Mouse (Mus musculus): ENCODE measurements around the gene Erc1. TPM values are rescaled to one million over a fixed set of nuclear protein-coding genes. Genes with fewer than 3 reads are reported as not detected.

The Erc1 gene
- polyA plus RNA-seq, 2 experiments = 1.8 to 3.6 TPM

- Histone ChIP-seq H3K4me3 (ENCODE audit: insufficient read depth in 1 of 2, low read depth in 2 of 2, low read length in 2 of 2) (no peak overlapping the region), H3K9me3 (ENCODE audit: control insufficient read depth, low read length) (no peaks in the 10 kb centered on the region), H3K36me3 (replicated peaks; ENCODE audit: control insufficient read depth, insufficient read depth, low read depth) (no peaks in the 10 kb centered on the region), H3K27ac (no peak overlapping the region), H3K27me3 (ENCODE audit: control insufficient read depth, insufficient read depth, low read length) (no peaks in the 10 kb centered on the region), H3K4me1 (replicated peaks; ENCODE audit: control insufficient read depth in 2 of 2, insufficient read depth in 2 of 2, low read length in 1 of 2) (no peaks in the 10 kb centered on the region; a peak in 1 of 4 replicates), H3K4me2 (ENCODE audit: low read depth) (no peak overlapping the region), H3K9ac (replicated peaks) (no peak overlapping the region)
- 87% methylated on average over 7 of the region's 7 CpGs for WGBS (ENCODE audit: insufficient replicate concordance)
- TF ChIP-seq EP300 (IDR thresholded peaks at IDR 0.05; ENCODE audit: low read depth) (no peak), CTCF (IDR thresholded peaks at IDR 0.05; ENCODE audit: low read depth) (no peak)
- DNase-seq (ENCODE audit: low read depth in 3 of 3, low spot score in 3 of 3) (no peak), ATAC-seq (ENCODE audit: insufficient read depth) (no peak)
These were observed 173.2 kb downstream of the Erc1 start for GRCm38 (mm10) chr6:119674811-119675209.

DNA sequence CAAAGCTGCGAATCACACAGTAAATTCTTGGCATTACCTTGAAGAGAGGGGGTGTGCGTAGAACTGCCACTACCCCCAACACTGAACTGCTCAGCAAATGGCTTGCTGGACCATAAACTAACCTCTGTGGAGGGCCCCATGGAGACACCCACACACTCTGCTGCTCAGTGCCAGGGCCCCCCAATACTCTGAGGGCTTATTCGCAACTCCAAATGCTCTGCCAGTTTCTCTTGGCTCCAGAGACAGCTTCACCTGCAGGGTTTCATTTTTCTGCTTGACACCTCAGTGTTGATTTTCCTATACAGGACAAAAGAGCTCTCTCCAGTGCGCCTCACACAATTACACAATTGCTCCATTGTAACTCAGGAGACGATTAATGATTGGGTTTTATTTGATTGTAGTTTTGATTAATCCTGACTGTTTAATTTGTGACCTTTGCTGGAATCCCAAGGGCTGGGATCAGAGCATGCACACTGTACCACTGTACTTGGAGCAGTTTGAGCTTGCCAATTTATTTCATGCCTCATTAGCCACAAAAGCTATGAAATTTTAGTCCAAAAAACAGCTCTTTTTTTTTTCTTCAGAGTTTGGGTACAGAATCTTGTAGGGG, 173.7 kb downstream of the Erc1 start:
- no peak overlapping the region for H3K27ac ChIP-seq
- no peaks in the 10 kb centered on the region for H3K36me3 ChIP-seq (replicated peaks; ENCODE audit: control insufficient read depth, insufficient read depth, low read depth)
- no peak for ATAC-seq (ENCODE audit: insufficient read depth)
- no peak overlapping the region for H3K9ac ChIP-seq (replicated peaks)
- WGBS (ENCODE audit: insufficient replicate concordance) = 73% methylated on average over 5 of the region's 5 CpGs
- no peak overlapping the region for H3K4me2 ChIP-seq (ENCODE audit: low read depth)
- H3K4me3 ChIP-seq (ENCODE audit: insufficient read depth in 1 of 2, low read depth in 2 of 2, low read length in 2 of 2) = no peak overlapping the region
- H3K27me3 ChIP-seq (ENCODE audit: control insufficient read depth, insufficient read depth, low read length) = no peaks in the 10 kb centered on the region
- H3K4me1 ChIP-seq (replicated peaks; ENCODE audit: control insufficient read depth in 2 of 2, insufficient read depth in 2 of 2, low read length in 1 of 2) = no peaks in the 10 kb centered on the region; a peak in 1 of 4 replicates
- DNase-seq (ENCODE audit: low read depth in 3 of 3, low spot score in 3 of 3) = no peak
- H3K9me3 ChIP-seq (ENCODE audit: control insufficient read depth, low read length) = no peaks in the 10 kb centered on the region
- no peak for TF ChIP-seq EP300 (IDR thresholded peaks at IDR 0.05; ENCODE audit: low read depth)
- TF ChIP-seq CTCF (IDR thresholded peaks at IDR 0.05; ENCODE audit: low read depth) = no peak

GRCm38 (mm10) chr6:119669746-119670145, 178.2 kb downstream of the Erc1 start:
- no peak overlapping the region for H3K4me2 ChIP-seq (ENCODE audit: low read depth)
- no peak overlapping the region for H3K9ac ChIP-seq (replicated peaks)
- H3K27me3 ChIP-seq (ENCODE audit: control insufficient read depth, insufficient read depth, low read length) = no peaks in the 10 kb centered on the region
- DNase-seq (ENCODE audit: low read depth in 3 of 3, low spot score in 3 of 3) (no peak), ATAC-seq (ENCODE audit: insufficient read depth) (no peak)
- no peak overlapping the region for H3K4me3 ChIP-seq (ENCODE audit: insufficient read depth in 1 of 2, low read depth in 2 of 2, low read length in 2 of 2)
- no peaks in the 10 kb centered on the region for H3K9me3 ChIP-seq (ENCODE audit: control insufficient read depth, low read length)
- TF ChIP-seq CTCF (IDR thresholded peaks at IDR 0.05; ENCODE audit: low read depth) = no peak
- TF ChIP-seq EP300 (IDR thresholded peaks at IDR 0.05; ENCODE audit: low read depth) = no peak
- 61% methylated on average over 3 of the region's 3 CpGs for WGBS (ENCODE audit: insufficient replicate concordance)
- no peaks in the 10 kb centered on the region; a peak in 1 of 4 replicates for H3K4me1 ChIP-seq (replicated peaks; ENCODE audit: control insufficient read depth in 2 of 2, insufficient read depth in 2 of 2, low read length in 1 of 2)
- no peak overlapping the region for H3K27ac ChIP-seq
- no peaks in the 10 kb centered on the region for H3K36me3 ChIP-seq (replicated peaks; ENCODE audit: control insufficient read depth, insufficient read depth, low read depth)

- Histone ChIP-seq H3K4me3 (ENCODE audit: insufficient read depth in 1 of 2, low read depth in 2 of 2, low read length in 2 of 2) (no peak overlapping the region), H3K4me2 (ENCODE audit: low read depth) (no peak overlapping the region), H3K27ac (no peak overlapping the region), H3K9ac (replicated peaks) (no peak overlapping the region), H3K27me3 (ENCODE audit: control insufficient read depth, insufficient read depth, low read length) (no peaks in the 10 kb centered on the region), H3K9me3 (ENCODE audit: control insufficient read depth, low read length) (no peaks in the 10 kb centered on the region), H3K36me3 (replicated peaks; ENCODE audit: control insufficient read depth, insufficient read depth, low read depth) (no peaks in the 10 kb centered on the region), H3K4me1 (replicated peaks; ENCODE audit: control insufficient read depth in 2 of 2, insufficient read depth in 2 of 2, low read length in 1 of 2) (no peaks in the 10 kb centered on the region)
- 62% methylated on average over 2 of the region's 2 CpGs for WGBS (ENCODE audit: insufficient replicate concordance)
- TF ChIP-seq CTCF (IDR thresholded peaks at IDR 0.05; ENCODE audit: low read depth) = no peak
- TF ChIP-seq EP300 (IDR thresholded peaks at IDR 0.05; ENCODE audit: low read depth) = no peak
- DNase-seq (ENCODE audit: low read depth in 3 of 3, low spot score in 3 of 3) (no peak), ATAC-seq (ENCODE audit: insufficient read depth) (no peak)
These were observed 185.0 kb downstream of the Erc1 start for GRCm38 (mm10) chr6:119662936-119663335.

DNA sequence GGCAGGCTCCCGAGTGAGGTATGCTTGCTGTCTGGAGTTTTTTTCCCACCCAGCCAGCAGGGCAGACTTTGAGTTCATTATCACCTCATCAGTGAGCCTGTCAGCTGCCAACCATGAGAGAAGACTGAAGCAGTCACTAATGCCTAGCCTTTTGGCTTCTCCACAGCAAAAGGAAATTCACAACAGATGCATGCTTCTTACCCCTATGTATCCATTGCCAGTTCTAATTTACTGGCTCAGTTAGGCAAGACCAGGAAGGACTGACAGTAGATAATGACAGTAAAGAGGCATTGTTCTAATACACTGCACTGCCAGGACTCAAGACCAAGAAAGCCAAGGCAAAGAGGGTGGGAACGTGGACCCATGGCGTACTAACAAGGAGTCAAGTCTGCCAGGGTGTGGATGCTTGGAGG, 186.9 kb downstream of the Erc1 start:
- no peak for ATAC-seq (ENCODE audit: insufficient read depth)
- Histone ChIP-seq H3K9me3 (ENCODE audit: control insufficient read depth, low read length) (no peaks in the 10 kb centered on the region), H3K9ac (replicated peaks) (no peak overlapping the region), H3K4me3 (ENCODE audit: insufficient read depth in 1 of 2, low read depth in 2 of 2, low read length in 2 of 2) (no peak overlapping the region), H3K27me3 (ENCODE audit: control insufficient read depth, insufficient read depth, low read length) (no peaks in the 10 kb centered on the region), H3K27ac (no peak overlapping the region), H3K36me3 (replicated peaks; ENCODE audit: control insufficient read depth, insufficient read depth, low read depth) (no peaks in the 10 kb centered on the region), H3K4me2 (ENCODE audit: low read depth) (no peak overlapping the region), H3K4me1 (replicated peaks; ENCODE audit: control insufficient read depth in 2 of 2, insufficient read depth in 2 of 2, low read length in 1 of 2) (no peaks in the 10 kb centered on the region)
- no peak for DNase-seq (ENCODE audit: low read depth in 3 of 3, low spot score in 3 of 3)
- TF ChIP-seq CTCF (IDR thresholded peaks at IDR 0.05; ENCODE audit: low read depth) = no peak
- TF ChIP-seq EP300 (IDR thresholded peaks at IDR 0.05; ENCODE audit: low read depth) = no peak
- WGBS (ENCODE audit: insufficient replicate concordance) = 45% methylated on average over 3 of the region's 3 CpGs

Measured in liver, embryonic 14.5 days (tissue).